Mouse (Mus musculus) intestine, postnatal 0 days (tissue): ENCODE measurements at regions not wholly inside any gene's neighbourhood (a gene's known extent, or its start where the extent isn't known, plus 50 kb on each side); places are given as distances from the start of the nearest gene placed in this dataset.

Source experiments
- ATAC-seq: fragments of 200-750 bp; cut with Nextera tagmentation; 2 replicates; pipeline ENCODE4 v1.8.0; 2017; ENCODE audit warnings: mild to moderate bottlenecking, moderate TSS enrichment, moderate library complexity
- H3K27ac ChIP-seq: fragments of 300-500 bp; sonication (generic); 2 replicates; pipeline ENCODE4 v1.5.1; 2014; ENCODE audit warnings: mild to moderate bottlenecking, low read depth, low read length, moderate library complexity
- H3K27me3 ChIP-seq: fragments of 300-500 bp; sonication (generic); replicated peaks from 2 replicates; pipeline ENCODE4 v1.6.1; 2014; ENCODE audit warnings: low read length, mixed read lengths; ENCODE audit not compliant: control insufficient read depth, insufficient read depth
- H3K36me3 ChIP-seq: fragments of 300-500 bp; sonication (generic); 2 replicates; pipeline ENCODE4 v1.6.1; 2014; ENCODE audit warnings: mild to moderate bottlenecking, moderate library complexity; ENCODE audit not compliant: control insufficient read depth, insufficient read depth
- H3K4me1 ChIP-seq: fragments of 300-500 bp; sonication (generic); replicated peaks from 2 replicates; pipeline ENCODE4 v1.6.1; 2014; ENCODE audit warnings: antibody characterized with exemption, low read length, mixed read lengths; ENCODE audit not compliant: control insufficient read depth, insufficient read depth
- H3K4me2 ChIP-seq: fragments of 300-500 bp; sonication (generic); replicated peaks from 2 replicates; pipeline ENCODE4 v1.6.1; 2014; ENCODE audit warnings: low read depth, mild to moderate bottlenecking, moderate library complexity
- H3K4me3 ChIP-seq: fragments of 300-500 bp; sonication (generic); 2 replicates; pipeline ENCODE4 v1.5.1; 2014; ENCODE audit warnings: low read depth, low read length
- H3K9ac ChIP-seq: fragments of 300-500 bp; sonication (generic); 2 replicates; pipeline ENCODE4 v1.6.1; 2014; ENCODE audit warnings: mild to moderate bottlenecking, low read depth, low read length
- H3K9me3 ChIP-seq: fragments of 300-500 bp; sonication (generic); 2 replicates; pipeline ENCODE4 v1.6.1; 2016; ENCODE audit warnings: mixed run types; ENCODE audit not compliant: control insufficient read depth
- CTCF ChIP-seq: sonication (generic); IDR thresholded peaks from 2 replicates; pipeline ENCODE4 v1.5.1; 2016; ENCODE audit warnings: low read depth, mild to moderate bottlenecking, control low read depth, antibody characterized with exemption, moderate library complexity
- WGBS: fragments of 180-500 bp; shearing (Covaris S2); extraction: QIAGEN DNeasy Blood & Tissue Kit; methylation state at CpG from one replicate; pipeline ENCODE4 v1.1.7; 2014; 5-methylcytosine and 5-hydroxymethylcytosine counted together

GRCm38 (mm10) chr16:47205339-47205738, 707.0 kb upstream of the Nectin3 start:
- Histone ChIP-seq H3K9me3 (no peaks in the 10 kb centered on the region), H3K4me1 (no peaks in the 10 kb centered on the region), H3K9ac (no peak overlapping the region), H3K4me3 (no peak overlapping the region), H3K36me3 (no peaks in the 10 kb centered on the region), H3K4me2 (no peak overlapping the region), H3K27ac (no peak overlapping the region), H3K27me3 (no peaks in the 10 kb centered on the region)
- 78% methylated on average over 4 of the region's 4 CpGs for WGBS
- TF ChIP-seq CTCF = no peak
- no peak for ATAC-seq

- H3K4me1 ChIP-seq = no peaks in the 10 kb centered on the region
- no peak for TF ChIP-seq CTCF
- no peak overlapping the region for H3K27ac ChIP-seq
- H3K9me3 ChIP-seq = no peaks in the 10 kb centered on the region
- H3K27me3 ChIP-seq = no peaks in the 10 kb centered on the region
- ATAC-seq = no peak
- H3K9ac ChIP-seq = no peak overlapping the region
- 76% methylated on average over 3 of the region's 3 CpGs for WGBS
- no peak overlapping the region for H3K4me3 ChIP-seq
- no peak overlapping the region for H3K4me2 ChIP-seq
- H3K36me3 ChIP-seq = no peaks in the 10 kb centered on the region
These were observed 706.5 kb upstream of the Nectin3 start for GRCm38 (mm10) chr16:47204672-47205307.

GRCm38 (mm10) chr16:47204031-47204430, 705.7 kb upstream of the Nectin3 start:
- no peak for TF ChIP-seq CTCF
- Histone ChIP-seq H3K27me3 (no peaks in the 10 kb centered on the region), H3K9me3 (no peaks in the 10 kb centered on the region), H3K27ac (no peak overlapping the region), H3K4me3 (no peak overlapping the region), H3K36me3 (no peaks in the 10 kb centered on the region), H3K4me2 (no peak overlapping the region), H3K9ac (no peak overlapping the region), H3K4me1 (no peaks in the 10 kb centered on the region)
- no peak for ATAC-seq

- no peak for TF ChIP-seq CTCF
- 43% methylated on average over 3 of the region's 3 CpGs for WGBS
- Histone ChIP-seq H3K9ac (no peak overlapping the region), H3K36me3 (no peaks in the 10 kb centered on the region), H3K4me2 (no peak overlapping the region), H3K4me3 (no peak overlapping the region), H3K27me3 (no peaks in the 10 kb centered on the region), H3K27ac (no peak overlapping the region), H3K4me1 (no peaks in the 10 kb centered on the region), H3K9me3 (no peaks in the 10 kb centered on the region)
- ATAC-seq = peak; percentile 93
These were observed 673.3 kb upstream of the Nectin3 start for GRCm38 (mm10) chr16:47171444-47172182.

- Histone ChIP-seq H3K36me3 (no peaks in the 10 kb centered on the region), H3K27ac (no peak overlapping the region), H3K9ac (no peak overlapping the region), H3K4me3 (no peak overlapping the region), H3K4me2 (no peak overlapping the region), H3K4me1 (no peaks in the 10 kb centered on the region), H3K27me3 (no peaks in the 10 kb centered on the region), H3K9me3 (no peaks in the 10 kb centered on the region)
- no peak for ATAC-seq
- WGBS = 69% methylated on average over 2 of the region's 2 CpGs
- TF ChIP-seq CTCF = no peak
These were observed 666.2 kb upstream of the Nectin3 start for GRCm38 (mm10) chr16:47164573-47164972.
